Mouse (Mus musculus): ENCODE measurements around the gene Nos3.

GRCm38 (mm10) chr5:24326842-24327417, 37.7 kb upstream of the Nos3 start:
- TF ChIP-seq CTCF (IDR thresholded peaks at IDR 0.05; ENCODE audit: control insufficient read depth, insufficient read depth, low read length) = no peak
- TF ChIP-seq POLR2A (IDR thresholded peaks at IDR 0.05; ENCODE audit: borderline replicate concordance, control insufficient read depth, low read depth, low read length) = no peak
